Mouse (Mus musculus) heart, postnatal 25 days (tissue): Measurements from ENCODE around the gene Cenpo. TPM values are rescaled to one million over a fixed set of nuclear protein-coding genes. Genes with fewer than 3 reads are reported as not detected.
"Not testable (repeated sequence)": the region's sequence is repeated elsewhere in the genome, so short reads cannot be mapped to it uniquely, and the experiment has no call there.

Experiments used
- DNase-seq: peaks from one replicate; pipeline ENCODE4 v3.0.0; 2022; ENCODE audit warnings: low spot score
- intact Hi-C: fragments of 180-260 bp; cut with DNase I; formaldehyde crosslinking; loops from one replicate; pipeline ENCODE4 v1.15.1; 2025
- total RNA-seq, 2 experiments: library from RNA; stranded (reverse); gene quantifications; 2 replicates each; pipeline ENCODE4 v1.2.3; 2021

The Cenpo gene
- total RNA-seq = 1 to 10 TPM; 1.6 to 2.3 TPM

- intact Hi-C loops = loop anchor here (10.0 kb wide), 3 partner anchors 241 to 999 kb away; partner anchors contain the start of gene Ncoa1
- peak; percentile 92 for DNase-seq
Observed at GRCm38 (mm10) chr12:4233572-4234508, at the start of gene Cenpo, which contains the start of gene Ptrhd1. Gene Cenpo (minus strand): TSS chr12:4234294. Gene Ptrhd1 (plus strand): TSS chr12:4234027.

DNA sequence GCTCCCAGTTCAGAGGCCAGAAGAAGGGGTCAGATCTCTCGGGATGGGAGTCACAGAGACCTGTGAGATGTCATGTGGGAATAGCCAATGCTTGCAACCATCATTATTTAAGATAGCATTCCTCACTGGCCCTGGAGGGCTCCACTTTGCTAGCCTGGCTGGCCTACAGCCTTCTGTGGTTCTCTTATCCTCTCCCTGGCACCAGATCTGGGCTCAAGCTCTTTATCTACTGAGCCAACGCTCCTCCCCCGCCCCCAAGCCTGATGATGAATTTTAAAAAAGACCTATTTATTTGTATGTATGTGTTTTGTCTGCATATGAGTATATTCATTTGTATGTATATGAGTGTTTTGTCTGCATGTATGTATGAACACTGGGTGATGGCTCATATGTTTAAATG lies 45.8 kb upstream of the Cenpo start:
- intact Hi-C loops = loop anchor here (10.0 kb wide), 1 partner anchor 265 kb away; no protein-coding TSS in a partner anchor
- DNase-seq = no peak

DNA sequence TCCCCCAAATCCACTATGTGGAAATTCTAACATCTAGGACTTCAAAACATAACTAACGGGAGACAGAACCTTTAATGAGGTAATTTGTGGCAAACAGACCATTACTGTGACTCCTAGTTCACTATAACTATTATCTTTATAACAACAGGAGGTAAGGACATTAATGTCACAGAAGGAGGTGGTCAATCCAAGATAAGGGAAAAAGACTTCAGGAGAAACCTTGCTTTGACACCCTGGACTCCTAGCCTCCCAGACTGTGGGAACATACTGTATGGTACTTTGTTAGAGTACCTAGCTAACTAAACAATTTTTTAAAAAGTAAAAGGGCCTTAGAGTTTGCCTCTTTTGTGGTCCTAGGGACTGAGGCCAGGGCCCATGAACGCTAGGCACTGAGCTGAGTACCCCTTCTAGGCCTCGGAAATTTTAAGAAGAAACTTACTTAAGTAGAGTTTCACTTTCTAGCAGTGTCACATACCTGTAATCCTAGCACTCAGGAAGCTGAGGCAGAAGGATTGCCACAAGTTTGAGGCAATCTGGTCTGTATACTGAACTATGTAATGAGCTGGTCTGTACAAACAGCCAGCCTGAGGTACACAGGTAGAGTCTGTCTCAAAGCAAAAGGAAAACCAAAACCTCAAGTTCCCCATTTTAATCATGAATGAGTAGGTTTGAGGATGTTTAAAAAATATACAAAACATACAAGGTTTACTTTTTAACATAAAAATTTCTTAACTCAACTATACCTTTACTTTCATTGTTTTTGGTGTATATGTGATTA lies 45.1 kb upstream of the Cenpo start:
- DNase-seq = no peak
- intact Hi-C loops = no loop called here

- DNase-seq = no peak
- intact Hi-C loops = no loop called here
Observed at GRCm38 (mm10) chr12:4271078-4271477, 37.0 kb upstream of the Cenpo start.

DNA sequence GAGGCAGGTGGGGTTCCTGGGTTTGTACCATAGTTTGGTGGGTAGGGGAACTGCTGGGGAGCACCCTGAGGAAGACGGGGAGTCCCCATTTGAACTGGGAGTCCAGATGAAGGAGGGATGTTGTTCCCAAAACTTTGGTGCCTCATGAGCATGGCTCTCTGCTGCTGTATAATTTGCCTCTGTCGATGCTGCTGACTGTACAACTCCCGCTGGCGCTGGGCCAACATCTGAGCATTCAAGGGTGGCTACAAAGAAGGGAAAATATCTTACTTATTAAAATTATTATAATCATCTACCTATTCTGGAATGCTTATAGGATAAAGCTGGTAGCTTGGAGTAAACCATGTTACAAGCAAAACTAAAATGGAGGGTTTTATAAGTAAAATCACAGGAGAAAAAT lies 33.7 kb upstream of the Cenpo start:
- intact Hi-C loops = no loop called here
- DNase-seq = no peak

GRCm38 (mm10) chr12:4252742-4253655 lies 18.9 kb upstream of the Cenpo start:
- intact Hi-C loops = no loop called here
- no peak for DNase-seq

- intact Hi-C loops = no loop called here
- no peak for DNase-seq
Observed at GRCm38 (mm10) chr12:4249786-4250185, 15.7 kb upstream of the Cenpo start.

DNA sequence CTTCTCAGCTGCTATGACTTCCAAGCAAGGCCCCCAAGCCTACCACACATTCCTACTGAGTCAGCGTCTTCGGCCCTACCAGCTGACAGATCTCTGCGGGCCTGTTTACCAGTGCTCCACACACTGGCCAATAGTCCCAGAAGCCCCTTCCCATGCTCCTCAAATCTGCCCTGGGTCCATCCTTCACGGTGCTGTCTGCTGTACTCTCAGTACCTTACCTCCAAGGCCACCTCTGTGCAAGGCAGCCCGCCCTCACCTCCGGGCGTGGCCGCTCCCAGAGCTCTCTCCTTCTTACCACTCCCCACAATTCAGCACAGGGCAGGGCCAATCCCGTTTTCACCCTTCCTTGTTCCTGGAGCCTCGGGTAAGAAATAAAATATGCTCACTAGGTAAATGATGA lies 11.6 kb upstream of the Cenpo start:
- no peak for DNase-seq
- intact Hi-C loops = no loop called here

DNA sequence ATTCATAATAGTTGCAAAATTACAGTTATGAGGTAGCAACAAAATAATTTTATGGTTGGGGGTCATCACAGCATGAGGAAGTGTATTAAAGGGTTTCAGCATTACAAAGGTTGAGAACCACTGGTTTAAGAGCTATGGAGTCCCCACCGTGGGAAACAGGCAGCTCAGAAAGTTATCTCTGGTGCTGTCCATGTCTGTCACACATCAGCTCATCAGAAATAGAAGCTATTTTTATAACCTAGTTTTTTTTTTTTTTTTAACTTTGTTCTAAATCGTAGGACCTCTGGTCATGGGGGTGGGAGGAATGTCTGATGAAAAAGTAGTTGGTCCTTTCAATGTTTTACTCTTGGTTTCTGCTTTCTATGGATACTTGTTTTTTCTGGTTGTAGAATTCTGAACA lies 9.7 kb upstream of the Cenpo start:
- DNase-seq = no peak
- intact Hi-C loops = no loop called here

DNA sequence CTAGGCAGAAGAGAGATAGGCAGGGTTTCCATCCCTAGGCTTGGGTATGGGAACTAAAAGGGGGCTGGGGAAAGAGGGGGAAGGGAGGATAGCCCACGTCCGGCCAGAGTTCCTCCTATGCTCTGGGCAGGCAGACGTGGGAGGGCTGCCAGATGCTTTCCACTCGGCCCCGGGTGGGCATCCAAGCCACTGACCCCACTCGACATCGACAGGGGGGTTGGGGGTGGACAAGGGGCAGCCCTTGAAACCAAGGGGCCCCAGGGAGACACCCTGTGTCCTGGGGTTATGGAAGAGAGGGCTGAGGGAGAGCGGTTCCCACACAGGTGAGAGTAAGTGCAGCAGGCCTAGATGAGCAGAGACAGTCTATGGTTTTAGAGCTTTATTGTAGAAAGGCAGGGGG lies 6.2 kb upstream of the Cenpo start:
- intact Hi-C loops, DNase-seq: not testable (repeated sequence)

GRCm38 (mm10) chr12:4237481-4237880 lies 3.4 kb upstream of the Cenpo start:
- no peak for DNase-seq
- intact Hi-C loops = loop anchor here (10.0 kb wide), 3 partner anchors 237 to 1003 kb away; partner anchors contain the start of gene Ncoa1

- DNase-seq = no peak
- intact Hi-C loops = loop anchor here (10.0 kb wide), 3 partner anchors 242 to 998 kb away; partner anchors contain the start of gene Ncoa1
Observed at GRCm38 (mm10) chr12:4232777-4233176, 1.3 kb downstream of the Cenpo start.

- no peak for DNase-seq
- intact Hi-C loops = loop anchor here (10.0 kb wide), 3 partner anchors 245 to 995 kb away; partner anchors contain the start of gene Ncoa1
Observed at GRCm38 (mm10) chr12:4230156-4230555, 3.9 kb downstream of the Cenpo start.

GRCm38 (mm10) chr12:4212908-4213307 lies 21.2 kb downstream of the Cenpo start:
- no peak for DNase-seq
- intact Hi-C loops = no loop called here

DNA sequence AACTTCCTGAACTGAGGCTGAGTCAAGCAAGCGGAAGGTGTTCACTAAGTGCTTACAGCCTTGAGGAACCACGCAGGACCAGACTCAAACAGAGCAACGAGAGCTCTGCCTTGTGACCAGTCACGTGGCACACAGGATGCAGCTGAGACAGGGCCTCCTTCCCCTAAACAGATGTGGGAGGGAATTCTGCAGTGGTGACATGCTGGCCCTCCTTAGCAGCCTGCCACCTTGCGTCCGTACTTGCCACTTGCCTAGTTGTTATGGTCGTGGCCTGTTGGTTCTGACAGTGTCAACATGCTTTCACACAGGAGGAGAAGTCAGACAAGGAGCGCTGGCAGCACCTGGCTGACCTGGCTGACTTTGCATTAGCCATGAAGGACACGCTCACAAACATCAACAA lies 22.9 kb downstream of the Cenpo start:
- no peak for DNase-seq

GRCm38 (mm10) chr12:4209196-4209595 lies 24.9 kb downstream of the Cenpo start:
- intact Hi-C loops = loop anchor here (1.0 to 5.0 kb wide), 3 partner anchors 52 to 287 kb away; no protein-coding TSS in a partner anchor

More for the DNA sequence above, 22.9 kb downstream of the Cenpo start:
- intact Hi-C loops = no loop called here

DNA sequence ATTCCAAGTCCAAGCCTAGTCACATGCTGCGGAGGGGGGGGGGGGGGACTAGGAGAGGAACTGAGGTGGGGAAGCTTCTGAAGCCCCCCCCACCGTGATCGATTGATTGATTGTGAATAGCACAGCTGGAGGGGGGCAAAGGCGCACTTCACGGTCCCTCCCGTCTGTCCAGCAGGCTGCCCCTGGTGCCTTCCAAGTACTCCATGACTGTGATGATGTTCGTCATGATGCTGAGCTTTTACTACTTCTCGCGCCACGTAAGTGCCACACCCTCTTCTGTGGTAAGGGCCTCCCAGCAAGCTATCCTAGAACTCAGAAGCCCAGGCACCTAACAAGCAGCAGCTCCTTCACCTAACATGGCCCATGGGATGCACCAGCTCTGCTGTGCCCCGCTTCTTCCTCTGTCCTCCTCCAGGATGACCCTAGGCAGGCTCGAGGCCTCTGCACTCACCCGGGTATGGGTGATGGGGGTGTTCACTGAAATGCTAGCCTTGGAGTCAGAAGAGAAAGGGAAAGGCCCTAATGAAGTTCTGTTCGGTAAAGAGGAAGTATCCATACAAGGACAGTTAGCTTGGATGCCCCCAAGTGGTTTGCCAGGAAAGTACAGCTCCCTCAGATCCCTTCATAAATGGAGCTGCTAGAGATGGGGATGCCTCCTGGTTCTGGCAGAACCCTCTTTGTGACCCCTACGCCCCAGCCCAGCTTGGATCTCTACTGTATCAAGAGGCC lies 25.5 kb downstream of the Cenpo start:
- DNase-seq = no peak

More at GRCm38 (mm10) chr12:4209196-4209595, 24.9 kb downstream of the Cenpo start:
- DNase-seq = no peak

GRCm38 (mm10) chr12:4206106-4206505 lies 28.0 kb downstream of the Cenpo start:
- no peak for DNase-seq
- intact Hi-C loops = loop anchor here (5.0 kb wide), 2 partner anchors 49 to 284 kb away; no protein-coding TSS in a partner anchor

More for the DNA sequence above, 25.5 kb downstream of the Cenpo start:
- intact Hi-C loops = loop anchor here (1.0 to 5.0 kb wide), 3 partner anchors 51 to 286 kb away; no protein-coding TSS in a partner anchor
